Mouse (Mus musculus): ENCODE data around the gene Plac1. TPM values are rescaled to one million over a fixed set of nuclear protein-coding genes. Genes with fewer than 3 reads are reported as not detected.
"Not testable (repeated sequence)": the region's sequence is repeated elsewhere in the genome, so short reads cannot be mapped to it uniquely, and the experiment has no call there.

Gene Plac1
- polyA plus RNA-seq, 1 experiment = not detected

DNA sequence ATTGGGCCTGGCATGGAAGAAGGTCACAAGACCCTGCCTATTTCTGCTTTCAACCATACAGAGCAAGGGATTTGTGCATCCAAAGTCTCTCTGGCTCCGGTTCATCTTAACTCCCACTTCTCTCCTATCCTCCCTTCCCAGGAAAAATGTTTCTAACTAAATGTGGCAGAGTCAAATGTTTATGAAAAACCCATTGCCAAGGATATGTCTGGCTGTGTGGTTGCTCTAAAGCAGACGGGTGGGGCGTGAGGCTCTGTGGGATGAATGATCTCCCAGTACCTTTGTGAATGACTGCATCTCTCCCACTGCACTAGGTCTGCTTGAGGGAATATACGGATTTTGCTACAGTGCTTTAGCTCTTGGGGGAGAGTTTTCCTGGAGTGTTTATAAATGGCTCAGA, 193.9 kb downstream of the Plac1 start:
- Histone ChIP-seq H3K4me3 (ENCODE audit: insufficient read depth, low read length) (no peak overlapping the region), H3K4me1 (ENCODE audit: control insufficient read depth, insufficient read depth, low read length) (no peaks in the 10 kb centered on the region), H3K27ac (ENCODE audit: insufficient read depth, low read length) (no peak overlapping the region)
- TF ChIP-seq CTCF (IDR thresholded peaks at IDR 0.05; ENCODE audit: extremely low read depth, insufficient read depth, low read length) (no peak), POLR2A (IDR thresholded peaks at IDR 0.05; ENCODE audit: extremely low read depth, insufficient read depth, low read length) (no peak)

DNA sequence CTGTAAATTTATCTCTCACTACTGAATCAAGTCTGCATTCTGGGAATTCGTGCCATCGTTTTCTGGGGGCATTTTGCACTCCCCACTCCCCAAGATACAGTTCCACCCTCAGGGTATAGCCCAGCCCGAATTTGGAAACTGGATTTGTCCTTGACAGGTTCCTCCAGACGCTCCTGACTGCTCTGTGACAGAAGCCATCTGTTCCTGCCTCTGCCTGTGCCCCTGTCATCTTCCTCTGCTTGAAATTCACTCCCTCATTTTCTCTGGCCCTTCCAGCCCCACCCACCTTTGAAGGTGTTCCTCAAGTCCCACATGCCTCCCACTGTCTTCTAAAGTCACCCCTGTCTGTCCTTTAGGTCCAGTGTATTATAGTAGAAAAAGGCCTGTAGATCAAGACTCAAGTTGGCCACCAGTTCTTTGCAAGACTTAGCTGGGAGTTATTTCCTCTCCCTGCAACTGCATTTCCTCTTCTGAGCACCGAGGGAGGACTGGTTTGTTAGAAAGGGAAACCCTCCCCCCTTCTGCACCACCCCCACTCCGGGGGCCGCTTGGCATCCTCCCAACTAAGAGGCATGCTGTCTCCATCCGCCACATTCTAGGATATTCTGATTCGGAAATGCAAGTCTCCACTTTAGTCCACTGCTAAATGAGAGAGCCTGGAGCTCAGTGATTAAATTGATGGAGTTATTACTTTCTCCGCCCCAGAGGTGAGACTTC, 194.6 kb downstream of the Plac1 start:
- Histone ChIP-seq H3K4me1 (ENCODE audit: control insufficient read depth, insufficient read depth, low read length) (no peaks in the 10 kb centered on the region), H3K27ac (ENCODE audit: insufficient read depth, low read length) (no peak overlapping the region)
- TF ChIP-seq CTCF (IDR thresholded peaks at IDR 0.05; ENCODE audit: extremely low read depth, insufficient read depth, low read length) (no peak), POLR2A (IDR thresholded peaks at IDR 0.05; ENCODE audit: extremely low read depth, insufficient read depth, low read length) (no peak)

DNA sequence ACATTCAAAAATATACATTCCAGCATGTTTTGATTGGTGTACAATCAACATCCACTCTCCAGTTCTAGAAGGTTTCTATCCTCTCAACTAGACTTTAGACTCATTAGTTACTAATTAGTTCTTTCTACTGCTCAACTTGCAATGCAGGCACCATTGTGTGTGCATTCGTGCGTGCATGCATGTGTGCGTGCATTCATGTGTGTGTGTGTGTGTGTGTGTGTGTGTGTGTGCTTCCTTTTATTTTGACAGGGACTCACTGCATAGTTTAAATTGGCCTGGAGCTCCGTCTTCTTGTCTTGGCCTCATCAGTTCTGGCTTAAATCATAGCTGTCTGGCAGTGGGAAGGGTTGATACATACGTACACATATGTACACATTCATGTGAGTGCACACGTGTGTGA, 198.9 kb downstream of the Plac1 start:
- TF ChIP-seq CTCF (IDR thresholded peaks at IDR 0.05; ENCODE audit: extremely low read depth, insufficient read depth, low read length) (no peak), POLR2A (IDR thresholded peaks at IDR 0.05; ENCODE audit: extremely low read depth, insufficient read depth, low read length) (no peak)

More for the DNA sequence above, 194.6 kb downstream of the Plac1 start:
- no peak overlapping the region for H3K4me3 ChIP-seq (ENCODE audit: insufficient read depth, low read length)

DNA sequence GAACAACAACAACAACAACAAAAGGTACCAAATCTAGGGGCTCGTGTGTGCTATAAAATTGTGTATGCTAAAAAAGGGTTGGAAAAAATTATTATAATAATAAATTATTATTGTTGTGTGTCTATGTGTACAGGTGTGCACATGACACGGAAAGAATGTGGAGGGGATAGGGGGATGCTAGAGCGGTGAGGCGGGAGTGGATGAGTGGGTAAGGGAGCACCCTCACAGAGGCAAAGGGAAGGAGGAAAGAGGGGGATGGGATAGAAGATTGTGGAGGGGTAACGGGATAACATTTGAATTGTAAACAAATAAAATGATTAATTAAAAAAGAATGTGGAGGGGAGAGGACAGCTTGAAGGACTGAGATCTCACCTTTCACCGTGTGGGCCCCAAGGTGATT, 199.8 kb downstream of the Plac1 start:
- Histone ChIP-seq H3K27ac (ENCODE audit: insufficient read depth, low read length) (no peak overlapping the region), H3K4me1 (ENCODE audit: control insufficient read depth, insufficient read depth, low read length) (no peaks in the 10 kb centered on the region), H3K4me3 (ENCODE audit: insufficient read depth, low read length) (no peak overlapping the region)
- TF ChIP-seq CTCF (IDR thresholded peaks at IDR 0.05; ENCODE audit: extremely low read depth, insufficient read depth, low read length) (no peak), POLR2A (IDR thresholded peaks at IDR 0.05; ENCODE audit: extremely low read depth, insufficient read depth, low read length) (no peak)

More for the DNA sequence above, 198.9 kb downstream of the Plac1 start:
- Histone ChIP-seq H3K4me1 (ENCODE audit: control insufficient read depth, insufficient read depth, low read length) (no peaks in the 10 kb centered on the region), H3K4me3 (ENCODE audit: insufficient read depth, low read length) (no peak overlapping the region), H3K27ac (ENCODE audit: insufficient read depth, low read length) (no peak overlapping the region)

DNA sequence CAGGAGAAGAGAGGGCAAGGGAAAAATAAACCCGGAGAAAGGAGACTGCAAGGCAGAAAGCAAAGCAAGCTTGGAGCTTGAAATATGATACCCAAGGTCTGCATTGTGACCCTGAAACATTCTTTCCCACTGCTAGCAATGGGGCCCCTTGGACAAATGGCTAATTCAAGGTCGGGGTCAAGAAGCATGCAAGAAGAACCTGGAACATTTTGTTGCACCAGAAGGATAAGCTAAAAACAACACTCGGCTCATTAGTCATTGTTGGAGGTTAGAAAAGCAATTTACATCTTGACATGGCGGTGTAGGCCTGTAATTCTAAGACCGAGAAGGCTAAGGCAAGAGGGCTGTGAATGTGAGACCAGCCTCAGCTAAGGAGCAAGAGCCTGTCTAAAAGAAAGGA, 200.3 kb downstream of the Plac1 start:
- TF ChIP-seq CTCF (IDR thresholded peaks at IDR 0.05; ENCODE audit: extremely low read depth, insufficient read depth, low read length) = no peak
- TF ChIP-seq POLR2A (IDR thresholded peaks at IDR 0.05; ENCODE audit: extremely low read depth, insufficient read depth, low read length) = no peak
- Histone ChIP-seq H3K4me1 (ENCODE audit: control insufficient read depth, insufficient read depth, low read length) (no peaks in the 10 kb centered on the region), H3K27ac (ENCODE audit: insufficient read depth, low read length) (no peak overlapping the region), H3K4me3 (ENCODE audit: insufficient read depth, low read length) (no peak overlapping the region)

DNA sequence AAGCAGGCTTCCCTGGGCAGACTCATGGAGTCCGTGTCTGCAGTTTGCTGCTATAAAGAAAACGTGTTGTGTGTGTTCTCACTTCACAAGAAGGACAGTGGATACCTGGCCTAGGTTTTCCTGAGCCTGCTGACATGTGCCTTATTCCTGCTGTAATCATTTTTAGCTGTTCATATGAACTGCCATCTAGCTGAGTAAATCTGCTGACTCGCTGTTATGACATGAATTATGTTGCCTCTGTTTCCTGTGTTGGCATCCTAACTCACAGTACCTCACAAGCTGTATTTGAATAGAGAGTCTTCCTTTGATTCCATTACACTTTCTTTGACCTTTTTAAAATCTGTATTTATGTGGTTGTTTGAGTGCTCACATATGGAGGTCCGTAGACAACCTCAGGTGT, 201.7 kb downstream of the Plac1 start:
- TF ChIP-seq POLR2A (IDR thresholded peaks at IDR 0.05; ENCODE audit: extremely low read depth, insufficient read depth, low read length) (no peak), CTCF (IDR thresholded peaks at IDR 0.05; ENCODE audit: extremely low read depth, insufficient read depth, low read length) (no peak)
- Histone ChIP-seq H3K27ac (ENCODE audit: insufficient read depth, low read length) (no peak overlapping the region), H3K4me1 (ENCODE audit: control insufficient read depth, insufficient read depth, low read length) (no peaks in the 10 kb centered on the region), H3K4me3 (ENCODE audit: insufficient read depth, low read length) (no peak overlapping the region)

DNA sequence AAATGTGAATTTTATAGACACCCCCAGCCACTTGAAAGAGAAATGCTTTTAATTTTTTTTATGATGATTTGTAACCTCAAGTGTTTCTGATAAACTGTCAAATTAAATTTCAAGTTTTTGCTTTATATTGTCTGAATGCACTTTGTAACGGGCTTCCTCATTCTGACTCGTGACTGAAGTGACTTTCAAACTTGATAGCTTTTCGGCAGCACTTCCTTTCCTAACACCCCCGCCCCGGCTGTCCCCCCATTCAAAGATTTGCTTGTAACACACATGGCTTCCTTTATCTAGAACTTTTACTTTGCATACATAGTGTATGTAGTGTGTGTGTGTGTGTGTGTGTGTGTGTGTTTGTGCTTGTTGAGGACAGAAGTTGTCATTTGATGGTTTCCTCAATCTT, 210.4 kb downstream of the Plac1 start:
- no peak overlapping the region for H3K27ac ChIP-seq (ENCODE audit: insufficient read depth, low read length)
- TF ChIP-seq POLR2A (IDR thresholded peaks at IDR 0.05; ENCODE audit: extremely low read depth, insufficient read depth, low read length) (no peak), CTCF (IDR thresholded peaks at IDR 0.05; ENCODE audit: extremely low read depth, insufficient read depth, low read length) (no peak)
- H3K4me3 ChIP-seq (ENCODE audit: insufficient read depth, low read length) = no peak overlapping the region
- no peaks in the 10 kb centered on the region for H3K4me1 ChIP-seq (ENCODE audit: control insufficient read depth, insufficient read depth, low read length)

DNA sequence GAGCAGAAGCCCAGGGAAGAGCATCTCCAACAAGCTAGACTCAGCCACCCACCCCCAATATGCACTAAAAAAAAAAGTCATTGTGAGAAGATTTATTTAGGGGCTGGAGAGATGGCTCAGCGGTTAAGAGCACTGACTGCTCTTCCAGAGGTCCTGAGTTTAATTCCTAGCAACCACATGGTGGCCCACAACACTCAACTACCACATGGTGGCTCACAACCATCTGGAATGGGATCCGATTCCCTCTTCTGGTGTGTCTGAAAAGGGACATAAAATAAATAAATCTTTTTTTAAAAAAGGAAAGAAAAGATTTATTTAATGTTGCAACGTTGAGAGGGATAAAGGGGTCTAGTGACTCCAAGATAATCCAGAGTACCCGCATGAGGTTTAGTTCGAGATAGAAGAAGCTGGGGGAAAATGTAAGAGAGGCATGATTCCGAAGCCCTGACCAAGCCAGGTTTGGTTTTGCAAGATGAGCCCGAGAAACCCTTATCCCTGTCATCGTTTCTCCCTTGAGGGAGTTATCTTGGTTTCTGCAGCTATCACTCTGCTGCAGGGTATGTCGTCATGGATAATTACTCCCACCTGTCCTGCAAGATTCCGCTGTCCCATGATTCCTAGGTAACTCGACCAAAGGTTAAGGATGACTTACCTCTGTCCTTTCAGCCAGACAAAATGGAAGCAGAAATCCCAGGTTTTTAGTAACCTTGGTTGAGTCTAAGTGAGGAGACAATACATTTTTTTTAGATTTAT, 214.3 kb downstream of the Plac1 start:
- H3K27ac ChIP-seq (ENCODE audit: insufficient read depth, low read length) = no peak overlapping the region
- no peaks in the 10 kb centered on the region for H3K4me1 ChIP-seq (ENCODE audit: control insufficient read depth, insufficient read depth, low read length)
- no peak for TF ChIP-seq POLR2A (IDR thresholded peaks at IDR 0.05; ENCODE audit: extremely low read depth, insufficient read depth, low read length)
- no peak for TF ChIP-seq CTCF (IDR thresholded peaks at IDR 0.05; ENCODE audit: extremely low read depth, insufficient read depth, low read length)
- no peak overlapping the region for H3K4me3 ChIP-seq (ENCODE audit: insufficient read depth, low read length)

DNA sequence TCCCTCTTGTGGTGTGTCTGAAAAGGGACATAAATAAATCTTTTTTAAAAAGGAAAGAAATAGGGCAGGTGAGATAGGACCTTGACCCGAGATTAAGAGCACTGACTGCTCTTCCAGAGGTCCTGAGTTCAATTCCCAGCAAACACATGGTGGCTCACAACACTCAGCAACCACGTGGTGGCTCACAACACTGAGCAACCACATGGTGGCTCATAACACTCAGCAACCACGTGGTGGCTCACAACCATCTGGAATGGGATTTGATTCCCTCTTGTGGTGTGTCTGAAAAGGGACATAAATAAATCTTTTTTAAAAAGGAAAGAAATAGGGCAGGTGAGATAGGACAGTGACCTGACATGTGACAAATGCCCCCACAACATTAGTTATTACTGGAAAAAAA, 215.6 kb downstream of the Plac1 start:
- not testable (repeated sequence) for H3K4me1 ChIP-seq (ENCODE audit: control insufficient read depth, insufficient read depth, low read length); H3K27ac ChIP-seq (ENCODE audit: insufficient read depth, low read length); H3K4me3 ChIP-seq (ENCODE audit: insufficient read depth, low read length)

DNA sequence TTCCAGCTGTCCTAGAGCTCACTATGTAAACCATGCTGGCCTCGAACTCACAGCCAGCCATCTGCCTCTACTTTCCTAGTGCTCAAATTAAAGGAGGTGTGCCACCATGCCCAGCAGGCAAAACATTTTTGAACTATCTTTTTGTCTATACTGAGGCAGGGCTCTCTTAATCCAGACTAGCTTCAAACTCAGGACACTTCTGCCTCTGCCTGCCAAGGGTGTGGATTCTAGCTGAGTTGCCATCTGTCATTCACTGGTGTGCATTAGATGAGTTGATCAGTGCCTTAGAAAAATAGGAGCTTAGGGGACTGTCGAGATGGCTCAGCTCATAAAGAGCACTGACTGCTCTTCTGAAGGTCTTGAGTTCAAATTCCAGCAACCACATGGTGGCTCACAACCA, 216.9 kb downstream of the Plac1 start:
- Histone ChIP-seq H3K27ac (ENCODE audit: insufficient read depth, low read length) (no peak overlapping the region), H3K4me1 (ENCODE audit: control insufficient read depth, insufficient read depth, low read length) (no peaks in the 10 kb centered on the region), H3K4me3 (ENCODE audit: insufficient read depth, low read length) (no peak overlapping the region)
- TF ChIP-seq POLR2A (IDR thresholded peaks at IDR 0.05; ENCODE audit: extremely low read depth, insufficient read depth, low read length) (no peak), CTCF (IDR thresholded peaks at IDR 0.05; ENCODE audit: extremely low read depth, insufficient read depth, low read length) (no peak)

Other genes with a start within 250 kb of the Plac1 start
- gene Fam122b, start 29.7 kb upstream of the Plac1 start, polyA plus RNA-seq (2012; rRNA removed) = 4.5 and 4.8 TPM in 2 replicates
- gene Fam122c, start 33.3 kb upstream of the Plac1 start, polyA plus RNA-seq (2012; rRNA removed) = not detected in 2 replicates
- gene Mospd1, start 130.4 kb upstream of the Plac1 start, polyA plus RNA-seq (2012; rRNA removed) = 10.7 and 11.7 TPM in 2 replicates
- gene Etd, start 194.8 kb upstream of the Plac1 start, polyA plus RNA-seq (2012; rRNA removed) = not detected in 2 replicates

Measured in cortical plate, adult 2 months (tissue).